Mouse (Mus musculus): Measurements from ENCODE around the gene Nfyc. TPM values are rescaled to one million over a fixed set of nuclear protein-coding genes. Genes with fewer than 3 reads are reported as not detected.
A peak's percentile ranks its signal among the peaks of the same experiment; 100 is the strongest.

Nfyc gene
- polyA plus RNA-seq, 1 experiment, result 71.5 TPM

DNA sequence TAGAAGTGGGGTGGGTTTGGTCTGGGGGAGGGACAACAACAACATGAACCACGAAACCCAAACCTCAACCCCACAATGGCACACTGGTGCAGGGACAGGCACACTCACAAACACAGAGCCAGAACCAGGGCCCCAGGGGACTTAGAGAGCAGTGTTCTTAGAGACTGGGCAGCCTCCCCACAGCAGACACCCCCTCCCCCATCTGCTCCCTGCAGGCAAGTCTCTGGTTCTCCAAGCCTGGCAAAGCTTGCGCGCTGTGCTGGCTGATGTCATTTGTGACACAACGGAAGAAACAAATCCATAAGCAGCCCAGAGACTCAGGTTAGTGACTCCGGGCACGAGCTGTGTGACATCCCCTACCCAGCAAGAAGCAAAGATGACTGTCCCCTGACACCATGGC is 90.1 kb downstream of the Nfyc start:
- H3K4me3 ChIP-seq (ENCODE audit: insufficient read depth, poor library complexity, severe bottlenecking), result no peak overlapping the region
- H3K27me3 ChIP-seq (ENCODE audit: control insufficient read depth, insufficient read depth, insufficient read length), result peaks cover 32% of the 10 kb centered on the region

DNA sequence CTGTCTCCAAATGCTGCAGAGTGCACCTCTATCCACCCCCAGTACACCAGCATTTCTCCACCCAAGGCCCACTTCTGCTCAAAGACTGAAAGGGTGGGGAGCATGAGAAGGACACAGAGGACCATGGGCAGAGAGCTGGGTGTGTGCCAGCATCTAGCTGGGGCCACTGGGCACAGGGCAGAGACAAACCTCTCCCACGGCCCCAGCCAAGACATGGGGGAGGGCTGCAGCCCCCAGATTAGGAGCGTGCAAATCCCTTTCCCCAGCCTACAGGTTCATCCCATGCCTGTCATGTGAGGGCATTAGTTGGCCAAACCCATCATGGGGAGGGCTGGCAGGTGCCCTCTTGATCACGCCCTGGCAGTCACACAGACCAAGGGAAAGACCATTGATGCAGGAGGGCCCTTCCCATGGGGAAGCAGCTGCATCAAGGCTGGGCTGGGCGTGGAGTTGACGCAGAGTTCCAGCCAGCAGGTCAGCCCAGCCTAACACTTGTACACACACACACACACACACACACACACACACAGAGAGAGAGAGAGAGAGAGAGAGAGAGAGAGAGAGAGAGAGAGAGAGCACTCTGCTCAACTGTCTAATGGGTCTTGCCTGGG is 97.3 kb downstream of the Nfyc start:
- H3ac ChIP-seq (ENCODE audit: control insufficient read depth, insufficient read length, low read depth), result no peak overlapping the region
- TF ChIP-seq CTCF (IDR thresholded peaks at IDR 0.05; ENCODE audit: control insufficient read depth, insufficient read depth, insufficient read length) (no peak), MYOG (IDR thresholded peaks at IDR 0.05; ENCODE audit: control insufficient read depth, extremely low read depth, insufficient read length) (no peak), USF1 (IDR thresholded peaks at IDR 0.05; ENCODE audit: low read depth) (no peak), MYOD1 (IDR thresholded peaks at IDR 0.05; ENCODE audit: control insufficient read depth, insufficient read length, low read depth) (no peak), CEBPB (IDR thresholded peaks at IDR 0.05; ENCODE audit: low read depth) (no peak), MAX (IDR thresholded peaks at IDR 0.05) (no peak), FOSL1 (IDR thresholded peaks at IDR 0.05; ENCODE audit: insufficient read depth, low read length, poor library complexity, severe bottlenecking) (no peak)
- peaks cover 15% of the 10 kb centered on the region for H3K27me3 ChIP-seq (ENCODE audit: control insufficient read depth, insufficient read depth, insufficient read length)
- H3K36me3 ChIP-seq (ENCODE audit: control insufficient read depth, insufficient read depth), result no peaks in the 10 kb centered on the region
- H3K79me3 ChIP-seq (ENCODE audit: low read depth), result no peaks in the 10 kb centered on the region
- no peak overlapping the region for H3K4me3 ChIP-seq (ENCODE audit: insufficient read depth, poor library complexity, severe bottlenecking)
- no peaks in the 10 kb centered on the region for H3K79me2 ChIP-seq (ENCODE audit: control insufficient read depth, insufficient read depth)

More for the DNA sequence above, 90.1 kb downstream of the Nfyc start:
- TF ChIP-seq MYOG (IDR thresholded peaks at IDR 0.05; ENCODE audit: control insufficient read depth, extremely low read depth, insufficient read length) (no peak), CTCF (IDR thresholded peaks at IDR 0.05; ENCODE audit: control insufficient read depth, insufficient read depth, insufficient read length) (no peak), FOSL1 (IDR thresholded peaks at IDR 0.05; ENCODE audit: insufficient read depth, low read length, poor library complexity, severe bottlenecking) (no peak), MYOD1 (IDR thresholded peaks at IDR 0.05; ENCODE audit: control insufficient read depth, insufficient read length, low read depth) (no peak), CEBPB (IDR thresholded peaks at IDR 0.05; ENCODE audit: low read depth) (no peak), MAX (IDR thresholded peaks at IDR 0.05) (no peak), USF1 (IDR thresholded peaks at IDR 0.05; ENCODE audit: low read depth) (no peak)
- no peak overlapping the region for H3ac ChIP-seq (ENCODE audit: control insufficient read depth, insufficient read length, low read depth)
- H3K36me3 ChIP-seq (ENCODE audit: control insufficient read depth, insufficient read depth), result no peaks in the 10 kb centered on the region
- H3K79me2 ChIP-seq (ENCODE audit: control insufficient read depth, insufficient read depth), result no peaks in the 10 kb centered on the region
- no peaks in the 10 kb centered on the region for H3K79me3 ChIP-seq (ENCODE audit: low read depth)

DNA sequence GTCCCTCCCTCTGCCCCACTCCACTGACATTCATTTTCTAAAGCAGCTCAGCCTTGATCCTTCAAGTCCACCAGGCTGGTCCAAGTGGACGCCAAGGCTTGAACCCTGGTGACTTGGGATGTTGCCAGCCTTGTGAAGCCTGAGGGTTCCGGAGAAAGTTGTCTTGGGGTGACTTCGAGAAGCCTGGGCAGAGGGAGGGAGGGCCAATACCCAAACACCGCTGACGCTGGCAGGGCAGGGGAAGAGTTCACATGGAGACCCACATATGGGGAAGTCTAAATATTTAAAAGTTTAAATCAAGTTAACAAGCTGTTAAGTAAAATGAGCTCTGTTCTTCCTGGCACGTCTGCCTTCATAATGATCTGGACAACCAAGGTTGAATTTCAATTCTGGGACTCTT is 98.6 kb downstream of the Nfyc start:
- H3ac ChIP-seq (ENCODE audit: control insufficient read depth, insufficient read length, low read depth), result no peak overlapping the region
- TF ChIP-seq MYOG (IDR thresholded peaks at IDR 0.05; ENCODE audit: control insufficient read depth, extremely low read depth, insufficient read length) (no peak), USF1 (IDR thresholded peaks at IDR 0.05; ENCODE audit: low read depth) (no peak), CTCF (IDR thresholded peaks at IDR 0.05; ENCODE audit: control insufficient read depth, insufficient read depth, insufficient read length) (no peak), MYOD1 (IDR thresholded peaks at IDR 0.05; ENCODE audit: control insufficient read depth, insufficient read length, low read depth) (no peak), MAX (IDR thresholded peaks at IDR 0.05) (no peak), CEBPB (IDR thresholded peaks at IDR 0.05; ENCODE audit: low read depth) (no peak), FOSL1 (IDR thresholded peaks at IDR 0.05; ENCODE audit: insufficient read depth, low read length, poor library complexity, severe bottlenecking) (no peak)
- H3K27me3 ChIP-seq (ENCODE audit: control insufficient read depth, insufficient read depth, insufficient read length), result peaks cover 2% of the 10 kb centered on the region
- no peaks in the 10 kb centered on the region for H3K79me3 ChIP-seq (ENCODE audit: low read depth)
- no peak overlapping the region for H3K4me3 ChIP-seq (ENCODE audit: insufficient read depth, poor library complexity, severe bottlenecking)
- no peaks in the 10 kb centered on the region for H3K36me3 ChIP-seq (ENCODE audit: control insufficient read depth, insufficient read depth)
- no peaks in the 10 kb centered on the region for H3K79me2 ChIP-seq (ENCODE audit: control insufficient read depth, insufficient read depth)

- Histone ChIP-seq H3K79me3 (ENCODE audit: low read depth) (no peaks in the 10 kb centered on the region), H3K36me3 (ENCODE audit: control insufficient read depth, insufficient read depth) (no peaks in the 10 kb centered on the region), H3K27me3 (ENCODE audit: control insufficient read depth, insufficient read depth, insufficient read length) (no peaks in the 10 kb centered on the region), H3K4me3 (ENCODE audit: insufficient read depth, poor library complexity, severe bottlenecking) (no peak overlapping the region), H3K79me2 (ENCODE audit: control insufficient read depth, insufficient read depth) (no peaks in the 10 kb centered on the region), H3ac (ENCODE audit: control insufficient read depth, insufficient read length, low read depth) (peak overlapping the region; percentile 32)
- TF ChIP-seq CEBPB (IDR thresholded peaks at IDR 0.05; ENCODE audit: low read depth), result no peak
- TF ChIP-seq MYOG (IDR thresholded peaks at IDR 0.05; ENCODE audit: control insufficient read depth, extremely low read depth, insufficient read length), result no peak
- no peak for TF ChIP-seq FOSL1 (IDR thresholded peaks at IDR 0.05; ENCODE audit: insufficient read depth, low read length, poor library complexity, severe bottlenecking)
- no peak for TF ChIP-seq MAX (IDR thresholded peaks at IDR 0.05)
- no peak for TF ChIP-seq USF1 (IDR thresholded peaks at IDR 0.05; ENCODE audit: low read depth)
- TF ChIP-seq MYOD1 (IDR thresholded peaks at IDR 0.05; ENCODE audit: control insufficient read depth, insufficient read length, low read depth), result no peak
These were observed 100.2 kb downstream of the Nfyc start for GRCm38 (mm10) chr4:120731030-120731644.

DNA sequence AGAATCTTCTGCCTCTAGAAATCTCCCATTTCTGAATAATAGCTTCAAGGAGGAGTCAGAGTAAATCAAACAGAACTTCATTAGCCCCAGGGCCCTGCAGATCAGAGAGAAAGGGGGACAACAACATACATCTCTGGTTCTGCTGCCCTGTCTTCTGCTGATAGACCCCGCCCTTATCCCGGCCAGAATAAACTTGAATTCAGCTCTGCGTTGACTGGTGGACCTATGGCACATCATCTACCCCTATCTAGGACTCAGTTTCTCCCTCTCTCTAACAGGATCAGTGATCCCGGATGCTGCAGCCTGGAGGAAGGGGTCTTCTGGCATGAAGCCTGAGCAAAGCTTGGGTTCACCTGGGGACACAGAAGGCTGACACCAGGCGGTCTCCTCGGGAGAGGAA is 100.8 kb downstream of the Nfyc start:
- no peaks in the 10 kb centered on the region for H3K27me3 ChIP-seq (ENCODE audit: control insufficient read depth, insufficient read depth, insufficient read length)
- no peak overlapping the region for H3K4me3 ChIP-seq (ENCODE audit: insufficient read depth, poor library complexity, severe bottlenecking)
- H3ac ChIP-seq (ENCODE audit: control insufficient read depth, insufficient read length, low read depth), result no peak overlapping the region
- H3K79me3 ChIP-seq (ENCODE audit: low read depth), result no peaks in the 10 kb centered on the region
- TF ChIP-seq USF1 (IDR thresholded peaks at IDR 0.05; ENCODE audit: low read depth) (no peak), FOSL1 (IDR thresholded peaks at IDR 0.05; ENCODE audit: insufficient read depth, low read length, poor library complexity, severe bottlenecking) (no peak)
- no peaks in the 10 kb centered on the region for H3K36me3 ChIP-seq (ENCODE audit: control insufficient read depth, insufficient read depth)
- no peaks in the 10 kb centered on the region for H3K79me2 ChIP-seq (ENCODE audit: control insufficient read depth, insufficient read depth)

GRCm38 (mm10) chr4:120730146-120730545 is 101.2 kb downstream of the Nfyc start:
- Histone ChIP-seq H3K79me2 (ENCODE audit: control insufficient read depth, insufficient read depth) (no peaks in the 10 kb centered on the region), H3K79me3 (ENCODE audit: low read depth) (no peaks in the 10 kb centered on the region), H3ac (ENCODE audit: control insufficient read depth, insufficient read length, low read depth) (no peak overlapping the region), H3K36me3 (ENCODE audit: control insufficient read depth, insufficient read depth) (no peaks in the 10 kb centered on the region), H3K27me3 (ENCODE audit: control insufficient read depth, insufficient read depth, insufficient read length) (no peaks in the 10 kb centered on the region), H3K4me3 (ENCODE audit: insufficient read depth, poor library complexity, severe bottlenecking) (no peak overlapping the region)
- TF ChIP-seq MYOD1 (IDR thresholded peaks at IDR 0.05; ENCODE audit: control insufficient read depth, insufficient read length, low read depth) (no peak), USF1 (IDR thresholded peaks at IDR 0.05; ENCODE audit: low read depth) (no peak), CEBPB (IDR thresholded peaks at IDR 0.05; ENCODE audit: low read depth) (no peak), FOSL1 (IDR thresholded peaks at IDR 0.05; ENCODE audit: insufficient read depth, low read length, poor library complexity, severe bottlenecking) (no peak), MYOG (IDR thresholded peaks at IDR 0.05; ENCODE audit: control insufficient read depth, extremely low read depth, insufficient read length) (no peak), CTCF (IDR thresholded peaks at IDR 0.05; ENCODE audit: control insufficient read depth, insufficient read depth, insufficient read length) (no peak), MAX (IDR thresholded peaks at IDR 0.05) (no peak)
